In the genomic region with DNA sequence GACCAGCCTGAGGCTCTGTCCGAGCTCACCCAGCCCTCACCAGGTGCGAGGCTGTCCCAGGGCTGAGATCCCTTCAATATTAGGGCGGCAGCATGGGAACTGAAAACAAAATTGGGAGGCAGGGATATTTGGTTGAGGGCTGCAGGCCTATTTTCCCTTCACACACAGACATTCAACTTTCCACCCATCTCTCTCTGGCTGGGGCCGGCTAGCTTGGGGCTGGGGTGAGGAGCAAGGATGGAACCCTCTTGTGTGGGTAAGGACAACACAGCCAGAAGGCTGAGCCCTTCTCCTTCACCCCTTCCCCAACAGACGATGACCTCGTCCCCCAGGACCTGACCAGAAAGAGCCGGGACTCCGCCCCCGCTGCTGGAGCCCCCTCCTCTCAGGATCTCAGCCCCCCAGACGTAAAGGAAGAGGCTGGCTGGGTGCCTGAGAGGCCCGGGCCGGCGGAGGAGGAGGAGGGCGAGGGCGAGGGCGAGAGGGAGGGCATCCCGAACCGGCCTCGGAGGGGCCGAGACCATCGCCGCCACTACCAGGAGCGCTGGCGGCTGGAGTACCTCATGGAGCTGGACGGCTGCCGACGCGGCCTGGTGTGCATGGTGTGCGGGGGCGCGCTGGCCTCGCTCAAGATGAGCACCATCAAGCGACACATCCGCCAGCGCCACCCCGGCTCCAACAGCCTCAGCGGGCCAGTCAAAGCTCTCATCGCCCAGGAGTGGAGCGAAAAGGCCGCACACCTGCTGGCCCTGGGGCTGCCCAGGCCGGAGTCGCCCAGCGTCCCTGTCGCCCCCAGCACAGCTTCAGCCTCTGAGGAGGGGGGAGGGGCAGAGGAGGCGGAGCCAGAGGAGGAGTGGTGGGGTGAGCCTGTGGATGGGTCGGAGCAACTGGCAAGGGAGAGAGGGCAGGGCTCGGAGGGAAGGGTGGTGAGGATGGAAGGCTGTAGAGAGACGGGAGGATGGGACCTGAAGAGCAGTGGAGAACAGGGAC, we compare ENCODE assay signal across 9 mouse cellular contexts. TPM values are rescaled to one million over a fixed set of nuclear protein-coding genes. Genes with fewer than 3 reads are reported as not detected.
A peak's percentile ranks its signal among the peaks of the same experiment; 100 is the strongest.
DNase-seq lines count a peak whose midpoint lies in the region; ATAC-seq and TF ChIP-seq lines count a peak whose summit lies in the region.
"Had no signal": no experiment of that assay in that cellular context is flagged by ENCODE, and none has a peak within 500 bp of the region (broad histone marks: within the 10 kb centered on the region; RNA-seq: fewer than 3 reads in every experiment).

No protein-coding gene starts in this region.

- TF ChIP-seq CTCF in forebrain, postnatal 0 days (IDR thresholded peaks at IDR 0.05; ENCODE audit: low read depth), result no peak
- no peak for TF ChIP-seq CTCF in left cerebral cortex, adult 2 months (IDR thresholded peaks at IDR 0.05)

- WGBS in forebrain, postnatal 0 days, result 9% methylated on average over 41 of the region's 48 CpGs
- WGBS in hindbrain, embryonic 11.5 days, result 7% methylated on average over 45 of the region's 48 CpGs

- peak overlapping the region; percentile 78 for H3K9ac ChIP-seq in forebrain, postnatal 0 days
- peak overlapping the region; percentile 68 for H3K9ac ChIP-seq in hindbrain, embryonic 11.5 days (ENCODE audit: low read depth, low read length)

- peak overlapping the region; percentile 73 for H3K4me2 ChIP-seq in forebrain, postnatal 0 days (ENCODE audit: low read depth)
- peak overlapping the region; percentile 55 for H3K4me2 ChIP-seq in hindbrain, embryonic 11.5 days (replicated peaks; ENCODE audit: low read depth, low read length)

- H3K4me1 ChIP-seq in forebrain, postnatal 0 days (ENCODE audit: insufficient read depth), result peaks cover 32% of the 10 kb centered on the region
- H3K4me1 ChIP-seq in hindbrain, embryonic 11.5 days (replicated peaks; ENCODE audit: control insufficient read depth, insufficient read depth, low read length), result peaks cover 46% of the 10 kb centered on the region

- ATAC-seq in forebrain, postnatal 0 days, result peak; percentile 30
- ATAC-seq in hindbrain, embryonic 11.5 days (ENCODE audit: low FRiP score), result peak; percentile 69
- ATAC-seq in megakaryocyte, adult 5-6 weeks (ENCODE audit: poor library complexity, severe bottlenecking), result no peak

- H3K36me3 ChIP-seq in forebrain, postnatal 0 days (ENCODE audit: insufficient read depth), result peaks cover 16% of the 10 kb centered on the region
- H3K36me3 ChIP-seq in hindbrain, embryonic 11.5 days (ENCODE audit: control insufficient read depth, insufficient read depth, low read length), result peaks cover 9% of the 10 kb centered on the region

- H3K4me3 ChIP-seq in forebrain, postnatal 0 days (ENCODE audit: low read depth, low read length), result peak overlapping the region; percentile 47
- peak overlapping the region; percentile 26 for H3K4me3 ChIP-seq in hindbrain, embryonic 11.5 days (ENCODE audit: low read depth, low read length)
- H3K4me3 ChIP-seq in left cerebral cortex, adult 2 months, result peak overlapping the region; percentile 30
- H3K4me3 ChIP-seq: megakaryocyte, embryonic 14.5 days had no signal

- peak; percentile 85 for DNase-seq in R1 (ENCODE audit: low read depth, low spot score)
- DNase-seq in cerebellum, adult 18-20 months, result peak; percentile 66 to 71
- peak; percentile 85 for DNase-seq in forebrain, postnatal 0 days
- peak; percentile 86 for DNase-seq in hindbrain, embryonic 11.5 days (ENCODE audit: low spot score)
- peak; percentile 62 to 80 for DNase-seq in left cerebral cortex, adult 2 months (ENCODE audit: extremely low spot score in 1 of 2, low spot score in 2 of 2)
- peak; percentile 58 to 83 for DNase-seq in lung, postnatal 4 days
- DNase-seq in right cerebral cortex, postnatal 14 days, result peak; percentile 72

- H3K27me3 ChIP-seq in forebrain, postnatal 0 days (ENCODE audit: insufficient read depth, low read length), result no peaks in the 10 kb centered on the region
- no peaks in the 10 kb centered on the region; the same call in 1 of the 2 replicates for H3K27me3 ChIP-seq in hindbrain, embryonic 11.5 days (ENCODE audit: control insufficient read depth, insufficient read depth, low read length)

- peak overlapping the region; percentile 92 for H3K27ac ChIP-seq in forebrain, postnatal 0 days (ENCODE audit: low read depth, low read length)
- peak overlapping the region; percentile 86 for H3K27ac ChIP-seq in hindbrain, embryonic 11.5 days (ENCODE audit: low read depth, low read length)
- H3K27ac ChIP-seq in left cerebral cortex, adult 2 months, result peak overlapping the region; percentile 42

- no peaks in the 10 kb centered on the region for H3K9me3 ChIP-seq in forebrain, postnatal 0 days (ENCODE audit: low read length)
- H3K9me3 ChIP-seq in hindbrain, embryonic 11.5 days (ENCODE audit: control insufficient read depth, low read length), result no peaks in the 10 kb centered on the region
- H3K9me3 ChIP-seq: megakaryocyte, embryonic 14.5 days had no signal

- intact Hi-C loops in left cerebral cortex, adult 2 months (cut with DNase I), result no loop called here

RNA-seq across cellular contexts. Expression of a gene that starts 4.5 kb away (rescaled TPM):
- 185 and 206 TPM in 2 replicates for total RNA-seq in forebrain, postnatal 0 days (2014; rRNA removed)
- 24.3 and 29.9 TPM in 2 replicates for polyA plus RNA-seq in forebrain, postnatal 0 days (2015; fragmentation: Nextera tagmentation; extraction: Ambion mirVana)
- polyA plus RNA-seq in hindbrain, embryonic 11.5 days (2014; fragmentation: Nextera tagmentation; extraction: Ambion mirVana), result 14.5 and 17.7 TPM in 2 replicates
- 10 to 100 TPM; 32.1 to 34.1 TPM for total RNA-seq in left cerebral cortex, adult 2 months (2021)
- 0.41 and 0.98 TPM in 2 replicates for total RNA-seq in megakaryocyte, adult 5-6 weeks (2015)
- 0.51 and 0.61 TPM in 2 replicates for total RNA-seq in megakaryocyte, adult 5-6 weeks (2017)

RNA-seq across cellular contexts. Expression of a gene that starts 39.1 kb away (rescaled TPM):
- 43.2 and 48.9 TPM in 2 replicates for total RNA-seq in forebrain, postnatal 0 days (2014; rRNA removed)
- 16.4 and 20.8 TPM in 2 replicates for polyA plus RNA-seq in forebrain, postnatal 0 days (2015; fragmentation: Nextera tagmentation; extraction: Ambion mirVana)
- 26.1 and 34.6 TPM in 2 replicates for polyA plus RNA-seq in hindbrain, embryonic 11.5 days (2014; fragmentation: Nextera tagmentation; extraction: Ambion mirVana)
- total RNA-seq in left cerebral cortex, adult 2 months (2021), result 10 to 100 TPM; 27.9 to 28.0 TPM
- total RNA-seq in megakaryocyte, adult 5-6 weeks (2015), result 6.8 and 9.4 TPM in 2 replicates
- 5.8 and 9.0 TPM in 2 replicates for total RNA-seq in megakaryocyte, adult 5-6 weeks (2017)

Comparison
In these comparisons a context has a peak if more than half of its experiments do, and no peak if none do; other contexts are left out.
1. H3K27ac ChIP-seq: peak in every context shown above with its lines; median percentile 92 in forebrain, postnatal 0 days; 86 in hindbrain, embryonic 11.5 days; 42 in left cerebral cortex, adult 2 months.
2. RNA of a gene that starts 4.5 kb away (total RNA-seq): 185 to 206 TPM in forebrain, postnatal 0 days and 32.1 to 34.1 TPM in left cerebral cortex, adult 2 months; 0.41 to 0.98 TPM in megakaryocyte, adult 5-6 weeks; every median in the first group is over 10 times any median in the second.
3. Peak in every context shown above with its lines, with median percentiles within 50 percentile points of each other: DNase-seq and H3K4me3 ChIP-seq.